Mouse (Mus musculus) brain, embryonic 14.5 days (tissue): ENCODE data around the gene Pnisr.

Source experiments
- CTCF ChIP-seq: fragments of 200-500 bp; IDR thresholded peaks from 2 replicates; pipeline ENCODE4 v1.5.1; 2012; ENCODE audit warnings: inconsistent platforms, mild to moderate bottlenecking, moderate library complexity, borderline replicate concordance; ENCODE audit not compliant: insufficient read depth, insufficient read length; ENCODE audit errors: extremely low read depth
- POLR2A ChIP-seq: fragments of 200-500 bp; IDR thresholded peaks from 2 replicates; pipeline ENCODE4 v1.6.1; 2012; ENCODE audit warnings: mild to moderate bottlenecking, inconsistent platforms, borderline replicate concordance; ENCODE audit not compliant: poor library complexity, insufficient read depth, insufficient read length, severe bottlenecking; ENCODE audit errors: extremely low read depth

GRCm38 (mm10) chr4:21879565-21880220 is 32.3 kb downstream of the Pnisr start, which contains the start of gene Coq3:
- TF ChIP-seq CTCF: no peak
- no peak; the same call in 1 of the 2 replicates for TF ChIP-seq POLR2A
